In the genomic region with DNA sequence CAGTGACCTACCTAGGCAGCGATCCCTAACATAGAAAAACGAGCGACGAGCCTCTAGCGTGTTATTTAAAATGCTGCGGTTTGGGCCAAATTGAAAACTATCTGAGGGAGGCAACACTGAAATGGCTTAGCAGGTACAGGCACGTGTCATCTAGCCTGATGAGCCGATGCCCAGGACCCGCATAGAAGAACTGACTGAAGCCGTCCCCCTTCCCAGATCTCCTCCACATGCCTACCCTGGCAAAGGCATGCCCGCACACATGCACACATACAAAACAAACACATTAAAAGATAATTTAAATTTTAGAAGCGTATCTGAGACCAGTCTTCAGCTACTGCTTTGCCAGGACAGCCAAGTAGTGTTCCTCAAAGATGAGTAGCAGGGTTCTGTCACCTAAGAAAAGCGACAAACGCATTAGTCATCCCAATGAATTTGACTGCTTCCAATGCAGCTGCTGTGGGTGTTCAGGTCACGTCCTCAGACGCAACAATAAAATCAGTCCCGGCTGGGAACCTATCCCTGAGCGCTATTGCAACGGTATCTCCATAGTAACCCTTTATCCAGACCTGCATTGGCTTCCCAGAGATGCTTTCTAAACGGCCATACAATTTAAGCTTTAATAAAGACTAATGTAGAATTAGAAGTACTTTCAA, we compare ENCODE assay signal across 8 mouse cellular contexts.
A peak's percentile ranks its signal among the peaks of the same experiment; 100 is the strongest.
DNase-seq lines count a peak whose midpoint lies in the region; ATAC-seq and TF ChIP-seq lines count a peak whose summit lies in the region.

No protein-coding gene starts in this region.

- TF ChIP-seq CTCF in kidney, postnatal 0 days (IDR thresholded peaks at IDR 0.05; ENCODE audit: low read depth) = no peak
- TF ChIP-seq CTCF in forebrain, postnatal 0 days (IDR thresholded peaks at IDR 0.05; ENCODE audit: low read depth) = no peak

- no peak for ATAC-seq in kidney, postnatal 0 days (replicated peaks; ENCODE audit: low FRiP score, low read depth)
- ATAC-seq in forebrain, postnatal 0 days = peak; percentile 87

- no peaks in the 10 kb centered on the region for H3K36me3 ChIP-seq in kidney, postnatal 0 days (ENCODE audit: insufficient read depth, low read length)
- H3K36me3 ChIP-seq in forebrain, postnatal 0 days (ENCODE audit: insufficient read depth) = no peaks in the 10 kb centered on the region
- no peaks in the 10 kb centered on the region for H3K36me3 ChIP-seq in midbrain, embryonic 10.5 days

- H3K27ac ChIP-seq in kidney, postnatal 0 days = no peak overlapping the region
- H3K27ac ChIP-seq in forebrain, postnatal 0 days (ENCODE audit: low read depth, low read length) = no peak overlapping the region
- no peak overlapping the region; the same call in 1 of the 2 replicates for H3K27ac ChIP-seq in midbrain, embryonic 10.5 days (replicated peaks)

- H3K9ac ChIP-seq in kidney, postnatal 0 days (ENCODE audit: low read depth, low read length) = no peak overlapping the region
- no peak overlapping the region for H3K9ac ChIP-seq in forebrain, postnatal 0 days

- H3K27me3 ChIP-seq in kidney, postnatal 0 days (ENCODE audit: insufficient read depth, low read length) = no peaks in the 10 kb centered on the region
- H3K27me3 ChIP-seq in forebrain, postnatal 0 days (ENCODE audit: insufficient read depth, low read length) = no peaks in the 10 kb centered on the region
- H3K27me3 ChIP-seq in midbrain, embryonic 10.5 days (ENCODE audit: low read depth, poor library complexity, severe bottlenecking) = peaks cover 51% of the 10 kb centered on the region

- H3K4me3 ChIP-seq in kidney, postnatal 0 days (replicated peaks; ENCODE audit: low read depth, low read length) = no peak overlapping the region
- no peak overlapping the region for H3K4me3 ChIP-seq in forebrain, postnatal 0 days (ENCODE audit: low read depth, low read length)
- H3K4me3 ChIP-seq in midbrain, embryonic 10.5 days = peak overlapping the region; percentile 34

- 58% methylated on average over 20 of the region's 20 CpGs for WGBS in kidney, postnatal 0 days
- WGBS in forebrain, postnatal 0 days = 45% methylated on average over 20 of the region's 20 CpGs
- WGBS in midbrain, embryonic 10.5 days = 64% methylated on average over 20 of the region's 20 CpGs

- H3K4me1 ChIP-seq in kidney, postnatal 0 days (replicated peaks; ENCODE audit: insufficient read depth, low read length) = 0 out of 2 replicates have a peak, but pooled peaks cover 6% of the 10 kb centered on the region
- H3K4me1 ChIP-seq in forebrain, postnatal 0 days (ENCODE audit: insufficient read depth) = 0 out of 2 replicates have a peak, but pooled peaks cover 7% of the 10 kb centered on the region
- peaks cover 18% of the 10 kb centered on the region for H3K4me1 ChIP-seq in midbrain, embryonic 10.5 days

- no peak for DNase-seq in kidney, postnatal 0 days (ENCODE audit: low spot score)
- no peak for DNase-seq in kidney, postnatal 14 days
- DNase-seq in embryo, embryonic 10.5 days (ENCODE audit: low spot score) = peak; percentile 45
- DNase-seq in forebrain, postnatal 0 days = peak; percentile 56
- DNase-seq in midbrain, embryonic 10.5 days (ENCODE audit: low spot score) = peak; percentile 30
- no peak for DNase-seq in spleen, postnatal 14 days (ENCODE audit: low spot score in 2 of 2)
- DNase-seq in spleen, adult 18-20 months = no peak
- DNase-seq in layer of hippocampus, adult 9-11 months = no peak

- H3K9me3 ChIP-seq in kidney, postnatal 0 days (replicated peaks; ENCODE audit: low read length) = no peaks in the 10 kb centered on the region
- no peaks in the 10 kb centered on the region for H3K9me3 ChIP-seq in forebrain, postnatal 0 days (ENCODE audit: low read length)
- no peaks in the 10 kb centered on the region for H3K9me3 ChIP-seq in midbrain, embryonic 10.5 days (replicated peaks)

- peak overlapping the region; percentile 45 for H3K4me2 ChIP-seq in kidney, postnatal 0 days (ENCODE audit: low read length)
- peak overlapping the region; percentile 27 for H3K4me2 ChIP-seq in forebrain, postnatal 0 days (ENCODE audit: low read depth)

Comparison
In these comparisons a context has a peak if more than half of its experiments do, and no peak if none do; other contexts are left out.
1. DNase-seq: peak in embryo, embryonic 10.5 days (single experiment), forebrain, postnatal 0 days (single experiment) and midbrain, embryonic 10.5 days (single experiment); none in kidney, postnatal 0 days (single experiment), kidney, postnatal 14 days (single experiment), spleen, postnatal 14 days (0 of 2), spleen, adult 18-20 months (0 of 2) and layer of hippocampus, adult 9-11 months (single experiment).